Mouse (Mus musculus) CD4-positive, CD25-positive, alpha-beta regulatory T cell, adult 2 months (primary cell): ENCODE measurements at regions not wholly inside any gene's neighbourhood (a gene's known extent, or its start where the extent isn't known, plus 50 kb on each side); places are given as distances from the start of the nearest gene placed in this dataset.
A peak's percentile ranks its signal among the peaks of the same experiment; 100 is the strongest.

Experiments used
- DNase-seq: peaks from one replicate; pipeline ENCODE4 v3.0.0-alpha.2; 2012; ENCODE audit warnings: low read depth, low spot score

- no peak for DNase-seq
Observed at GRCm38 (mm10) chr5:29142957-29143356, 52.8 kb upstream of the Rnf32 start.

GRCm38 (mm10) chr5:29142502-29142901 is 53.3 kb upstream of the Rnf32 start:
- DNase-seq, result no peak

GRCm38 (mm10) chr5:29137481-29137880 is 58.3 kb upstream of the Rnf32 start:
- DNase-seq, result no peak

- DNase-seq, result peak; percentile 44
Observed at GRCm38 (mm10) chr5:29132261-29132660, 63.5 kb upstream of the Rnf32 start.

GRCm38 (mm10) chr5:29131762-29132161 is 64.0 kb upstream of the Rnf32 start:
- no peak for DNase-seq

- DNase-seq, result no peak
Observed at GRCm38 (mm10) chr5:29129724-29130123, 66.1 kb upstream of the Rnf32 start.

- no peak for DNase-seq
Observed at GRCm38 (mm10) chr5:29116942-29117341, 78.8 kb upstream of the Rnf32 start.

GRCm38 (mm10) chr5:29112531-29112930 is 83.3 kb upstream of the Rnf32 start:
- no peak for DNase-seq

- DNase-seq, result no peak
Observed at GRCm38 (mm10) chr5:29107276-29107675, 88.5 kb upstream of the Rnf32 start.

GRCm38 (mm10) chr5:29083288-29083687 is 112.5 kb upstream of the Rnf32 start:
- no peak for DNase-seq

GRCm38 (mm10) chr5:29054393-29054792 is 141.4 kb upstream of the Rnf32 start:
- no peak for DNase-seq

GRCm38 (mm10) chr5:29036636-29037035 is 159.2 kb upstream of the Rnf32 start:
- DNase-seq, result no peak

- DNase-seq, result no peak
Observed at GRCm38 (mm10) chr5:29033462-29033997, 162.3 kb upstream of the Rnf32 start.

GRCm38 (mm10) chr5:29030525-29030924 is 165.3 kb upstream of the Rnf32 start:
- no peak for DNase-seq

GRCm38 (mm10) chr5:29029957-29030356 is 165.8 kb upstream of the Rnf32 start:
- DNase-seq, result no peak

GRCm38 (mm10) chr5:29025045-29025444 is 170.7 kb upstream of the Rnf32 start:
- DNase-seq, result no peak

- DNase-seq, result no peak
Observed at GRCm38 (mm10) chr5:28992796-28993195, 203.0 kb upstream of the Rnf32 start.

GRCm38 (mm10) chr5:28979932-28980331 is 215.9 kb upstream of the Rnf32 start:
- no peak for DNase-seq

- DNase-seq, result no peak
Observed at GRCm38 (mm10) chr5:28970404-28970803, 225.4 kb upstream of the Rnf32 start.

GRCm38 (mm10) chr5:28955036-28955435 is 240.8 kb upstream of the Rnf32 start:
- DNase-seq, result no peak

- no peak for DNase-seq
Observed at GRCm38 (mm10) chr5:28947465-28947864, 248.3 kb upstream of the Rnf32 start.

- no peak for DNase-seq
Observed at GRCm38 (mm10) chr5:28943571-28944316, 252.0 kb upstream of the Rnf32 start.

- DNase-seq, result no peak
Observed at GRCm38 (mm10) chr5:28940972-28941371, 254.8 kb upstream of the Rnf32 start.
